Mouse (Mus musculus) lung, postnatal 0 days (tissue): ENCODE measurements around the gene Clic6.
"Not testable (repeated sequence)": the region's sequence is repeated elsewhere in the genome, so short reads cannot be mapped to it uniquely, and the experiment has no call there.

Experiments used
- CTCF ChIP-seq: IDR thresholded peaks from 2 replicates; pipeline ENCODE4 v1.5.1; 2016; ENCODE audit warnings: antibody characterized with exemption, mild to moderate bottlenecking
- EP300 ChIP-seq: IDR thresholded peaks from 2 replicates; pipeline ENCODE4 v1.6.1; 2016; ENCODE audit warnings: antibody characterized with exemption, mild to moderate bottlenecking, control low read depth

DNA sequence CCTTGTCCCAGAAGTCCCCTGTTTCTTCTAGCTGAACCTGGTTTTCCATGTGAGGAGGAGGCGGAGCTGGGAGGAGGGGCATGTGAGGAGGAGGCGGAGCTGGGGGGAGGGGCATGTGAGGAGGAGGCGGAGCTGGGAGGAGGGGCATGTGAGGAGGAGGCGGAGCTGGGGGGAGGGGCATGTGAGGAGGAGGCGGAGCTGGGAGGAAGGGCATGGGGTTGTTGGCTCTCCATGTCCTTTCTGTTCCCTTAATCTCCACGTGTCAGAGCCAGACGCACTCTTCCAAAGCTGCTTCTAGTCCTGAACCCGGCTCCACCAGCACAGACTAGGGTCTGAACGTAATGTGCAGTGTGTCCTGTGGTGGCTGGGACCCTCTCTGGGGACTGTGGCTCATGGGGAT, 29.4 kb downstream of the Clic6 start:
- not testable (repeated sequence) for TF ChIP-seq CTCF, EP300
